Mouse (Mus musculus) embryonic stem cell, embryonic (primary cell): ENCODE data around the gene Kpna4.
"Not testable (repeated sequence)": the region's sequence is repeated elsewhere in the genome, so short reads cannot be mapped to it uniquely, and the experiment has no call there.

ENCODE experiments used
- CTCF ChIA-PET, 4 experiments: fragments of 300-600 bp in 2 of 4; fragments of 350-600 bp in 2 of 4; sonication (Branson Sonifier 250); formaldehyde crosslinking; loops; one replicate each; lab custom pipeline; 2022; ENCODE audit warnings: inconsistent platforms in 2 of 4; lab: Charles Lee
- POLR2A ChIA-PET, 4 experiments: fragments of 300-600 bp in 2 of 4; fragments of 350-600 bp in 2 of 4; sonication (Branson Sonifier 250); formaldehyde crosslinking; loops; one replicate each; lab custom pipeline; 2022; ENCODE audit warnings: antibody characterized with exemption in 4 of 4, inconsistent platforms in 1 of 4; lab: Charles Lee

Gene Kpna4

DNA sequence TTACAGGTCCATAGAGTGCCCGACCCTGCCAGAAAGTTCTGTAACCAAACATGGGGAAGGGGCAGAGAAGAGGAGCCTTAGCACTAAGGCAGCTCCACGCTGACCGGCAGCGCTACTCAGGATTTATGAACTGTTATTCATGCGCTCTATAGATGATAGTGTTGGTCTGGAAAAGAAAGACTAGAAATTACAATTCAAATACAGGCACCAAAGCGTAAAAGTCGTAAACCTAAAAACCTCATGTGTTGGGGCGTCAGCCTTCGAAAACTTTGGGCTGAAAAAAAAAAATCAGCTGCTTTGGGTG is 81.6 kb downstream of the Kpna4 start:
- ChIA-PET CTCF (interaction anchor here in 3 of 4 experiments (0.7 to 1.7 kb wide), 4 partner anchors 19 to 328 kb away, joined by 3 to 4 read pairs (median 4); no protein-coding TSS in a partner anchor), POLR2A (interaction anchor here (0.5 to 14.1 kb wide), 61 partner anchors 10 to 710 kb away, joined by 3 to 256 read pairs (median 4); partner anchors contain the start of genes Ift80 (in 2 of the 4), Kpna4 (in 2 of the 4), Ppm1l (in 2 of the 4) and Smc4 (in 2 of the 4))

DNA sequence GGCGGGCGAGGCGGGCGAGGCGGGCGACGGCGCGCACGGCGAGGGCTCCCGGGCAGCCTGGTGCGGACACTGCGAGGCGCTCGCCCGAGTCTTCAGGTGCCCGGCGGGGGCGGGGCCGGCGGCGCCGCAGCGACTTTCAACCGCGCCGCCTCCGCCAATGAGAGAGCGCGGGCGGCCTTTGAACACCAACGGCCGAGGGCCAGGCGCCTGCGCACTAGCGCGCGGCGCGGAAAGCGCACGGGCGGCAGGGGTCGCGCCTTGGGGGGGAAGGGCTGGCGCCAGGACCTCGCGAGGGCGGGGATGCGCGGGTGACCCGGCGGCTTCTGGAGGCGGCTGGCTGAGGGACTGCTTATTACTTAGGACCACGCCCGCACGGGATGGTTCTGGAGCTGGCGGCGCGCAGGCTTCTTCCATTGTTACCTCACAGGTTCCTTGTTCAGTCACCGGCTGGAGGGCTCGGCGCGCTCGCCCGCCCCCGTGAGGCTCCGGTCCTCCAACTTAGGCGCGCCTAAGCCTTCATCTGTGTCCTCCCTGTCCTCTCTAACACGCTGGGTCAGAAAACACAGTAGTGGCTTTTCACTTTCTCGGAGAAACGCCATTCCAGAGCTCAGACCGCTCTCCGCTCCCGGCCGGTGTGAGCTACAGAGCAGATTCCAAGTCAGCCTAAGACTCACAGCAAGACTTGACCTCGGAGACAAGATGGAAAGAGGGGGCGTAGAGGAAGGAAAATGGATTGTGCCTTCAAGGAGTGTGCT is 82.1 kb downstream of the Kpna4 start, which contains the start of gene Trim59:
Gene Trim59, minus strand, starts transcription at position 111 of the 755 bp plus-strand sequence.
- ChIA-PET CTCF (interaction anchor here in 2 of 4 experiments (1.0 to 1.7 kb wide), 3 partner anchors 25 to 328 kb away, joined by 4 read pairs; no protein-coding TSS in a partner anchor), POLR2A (interaction anchor here (0.5 to 14.1 kb wide), 58 partner anchors 9 to 710 kb away, joined by 3 to 256 read pairs (median 4); partner anchors contain the start of genes Ift80 (in 2 of the 4), Kpna4 (in 2 of the 4), Ppm1l (in 2 of the 4) and Smc4 (in 2 of the 4))

DNA sequence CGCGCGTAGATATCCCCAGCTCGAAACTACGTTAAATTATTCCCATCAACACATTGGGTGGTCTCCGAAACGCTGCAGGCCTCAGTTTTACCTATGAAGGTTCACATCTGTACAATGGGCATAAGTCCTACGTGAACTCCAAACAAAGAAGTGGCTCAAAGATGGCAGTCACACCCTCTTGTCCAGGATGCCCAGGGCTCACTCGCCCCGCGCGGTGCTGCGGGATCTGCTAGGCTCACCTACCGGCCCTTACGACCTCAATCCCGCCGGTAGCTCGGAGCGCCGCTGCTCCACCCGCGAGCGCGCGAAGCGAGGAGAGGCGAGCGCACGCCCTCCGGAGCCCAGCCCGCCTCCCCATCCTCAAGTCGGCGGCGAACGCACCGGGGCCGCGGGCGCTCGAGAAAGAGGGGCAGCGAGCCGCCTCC is 82.7 kb downstream of the Kpna4 start:
- ChIA-PET POLR2A (interaction anchor here in 3 of 4 experiments (0.8 to 14.1 kb wide), 26 partner anchors 9 to 272 kb away, joined by 3 to 256 read pairs (median 6); partner anchors contain the start of genes Ift80 (in 2 of the 3), Smc4 (in 2 of the 3), Kpna4 (in 1 of the 3) and Ppm1l (in 1 of the 3)), CTCF (interaction anchor here in 1 of 4 experiments (1.0 kb wide), 1 partner anchor 24 kb away, joined by 5 read pairs; no protein-coding TSS in a partner anchor)

DNA sequence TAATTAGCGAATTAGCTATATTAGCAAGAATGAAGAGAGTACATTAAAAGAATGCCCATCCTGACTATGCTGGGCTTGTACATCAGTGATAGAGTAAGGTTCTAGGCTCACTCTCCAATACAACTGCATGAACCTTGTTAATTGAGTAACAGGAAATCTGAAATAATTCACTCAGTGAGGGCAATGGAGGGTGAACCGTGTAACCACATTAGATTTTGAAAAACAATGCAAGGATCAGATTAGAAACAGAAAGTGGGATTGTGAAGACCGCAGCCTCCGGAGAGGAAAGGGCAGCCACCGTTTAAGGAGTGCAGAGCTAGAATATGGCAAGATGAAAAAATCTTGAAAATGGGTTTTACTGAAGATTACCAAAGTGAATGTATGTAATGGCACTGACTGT is 85.6 kb downstream of the Kpna4 start:
- POLR2A ChIA-PET, result interaction anchor here in 3 of 4 experiments (0.7 to 14.1 kb wide), 8 partner anchors 13 to 75 kb away, joined by 3 to 256 read pairs (median 3); no protein-coding TSS in a partner anchor
- CTCF ChIA-PET, result interaction anchor here in 1 of 4 experiments (0.7 kb wide), 1 partner anchor 21 kb away, joined by 3 read pairs; no protein-coding TSS in a partner anchor

DNA sequence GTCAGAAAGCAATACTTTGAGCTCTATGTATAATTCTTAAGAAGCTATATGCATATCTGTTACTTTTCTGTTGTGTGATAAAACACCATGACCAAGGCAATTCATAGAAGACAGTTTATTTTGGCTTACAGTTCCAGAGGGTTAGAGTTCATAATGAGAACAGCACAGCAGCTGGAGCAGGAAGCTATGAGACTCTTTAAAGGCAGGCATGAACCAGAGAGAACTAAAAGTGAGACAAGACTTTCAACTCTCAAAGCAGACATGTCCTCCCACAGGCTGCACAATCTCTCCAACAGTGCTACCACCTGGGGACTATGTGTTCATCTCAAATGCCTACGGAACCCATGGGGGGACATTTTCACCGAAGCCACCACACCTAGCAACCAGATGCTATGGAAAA is 86.8 kb downstream of the Kpna4 start:
- ChIA-PET CTCF (interaction anchor here in 3 of 4 experiments (0.5 to 0.7 kb wide), 4 partner anchors 10 to 1698 kb away, joined by 3 to 5 read pairs (median 4); no protein-coding TSS in a partner anchor), POLR2A (interaction anchor here in 3 of 4 experiments (0.6 to 14.1 kb wide), 16 partner anchors 8 to 1066 kb away, joined by 3 to 256 read pairs (median 3); partner anchors contain the start of genes Ift80 (in 1 of the 3) and Smc4 (in 1 of the 3))

DNA sequence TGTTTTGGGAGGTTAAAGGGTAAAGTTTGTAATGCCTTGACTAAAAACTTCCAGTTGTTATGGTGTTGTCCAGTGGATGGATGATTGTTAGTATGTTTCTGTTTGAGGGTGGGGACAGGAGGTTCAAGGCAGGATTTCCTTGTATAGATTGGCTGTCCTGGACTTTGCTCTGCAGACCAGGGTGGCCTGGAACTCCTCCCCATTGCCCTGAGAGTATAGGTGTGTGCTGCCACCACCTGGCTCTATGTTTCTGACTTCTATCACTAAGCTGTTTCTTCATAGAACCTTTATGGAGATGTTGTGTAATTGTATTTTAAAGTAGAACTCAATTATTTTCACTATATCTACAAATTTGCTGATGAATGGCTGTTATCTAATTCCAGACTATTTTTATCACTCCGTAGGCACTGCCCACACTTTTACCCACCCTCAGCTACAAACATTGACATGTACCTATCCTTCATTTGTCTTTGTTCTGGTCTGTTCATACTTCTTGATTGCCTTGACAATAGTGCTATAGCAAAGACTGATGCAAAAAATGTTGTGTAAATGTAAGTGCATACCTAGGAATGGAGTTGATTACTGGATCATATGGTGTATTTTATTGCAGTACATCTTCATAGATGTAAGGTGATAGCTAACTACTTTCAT is 100.7 kb downstream of the Kpna4 start:
- POLR2A ChIA-PET, result interaction anchor here in 3 of 4 experiments (0.6 to 16.5 kb wide), 12 partner anchors 9 to 319 kb away, joined by 3 to 256 read pairs (median 4); partner anchors contain the start of genes Kpna4 (in 1 of the 3), Smc4 (in 1 of the 3) and Trim59 (in 1 of the 3)
- CTCF ChIA-PET, result interaction anchor here in 1 of 4 experiments (0.5 kb wide), 1 partner anchor 19 kb away, joined by 3 read pairs; no protein-coding TSS in a partner anchor

DNA sequence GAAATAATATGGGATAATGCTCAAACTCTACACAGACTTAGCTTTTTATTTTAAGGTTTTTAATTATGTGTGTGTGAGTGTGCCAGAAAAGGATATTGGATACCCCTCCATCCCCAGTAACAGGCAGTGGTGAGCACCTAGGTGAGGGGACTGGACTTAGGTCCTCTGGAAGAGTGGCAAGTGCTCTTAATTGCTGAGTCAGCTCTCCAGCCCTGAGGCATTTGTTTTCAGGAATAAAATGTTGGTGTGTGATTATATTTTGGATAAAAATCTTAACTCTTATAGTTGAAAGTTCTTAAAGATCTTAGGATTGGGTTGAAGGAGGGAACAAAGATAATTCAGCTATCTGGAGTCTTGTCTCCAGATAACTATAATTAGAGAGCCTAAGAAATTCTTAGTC is 106.1 kb downstream of the Kpna4 start:
- ChIA-PET CTCF (interaction anchor here (0.7 to 1.3 kb wide), 17 partner anchors 9 to 964 kb away, joined by 3 to 8 read pairs (median 3); partner anchors contain the start of genes Ift80 (in 1 of the 4) and Smc4 (in 1 of the 4)), POLR2A (interaction anchor here (0.6 to 16.5 kb wide), 20 partner anchors 8 to 732 kb away, joined by 3 to 256 read pairs (median 6); partner anchors contain the start of genes Ift80 (in 2 of the 4), Smc4 (in 2 of the 4) and Trim59 (in 1 of the 4))

DNA sequence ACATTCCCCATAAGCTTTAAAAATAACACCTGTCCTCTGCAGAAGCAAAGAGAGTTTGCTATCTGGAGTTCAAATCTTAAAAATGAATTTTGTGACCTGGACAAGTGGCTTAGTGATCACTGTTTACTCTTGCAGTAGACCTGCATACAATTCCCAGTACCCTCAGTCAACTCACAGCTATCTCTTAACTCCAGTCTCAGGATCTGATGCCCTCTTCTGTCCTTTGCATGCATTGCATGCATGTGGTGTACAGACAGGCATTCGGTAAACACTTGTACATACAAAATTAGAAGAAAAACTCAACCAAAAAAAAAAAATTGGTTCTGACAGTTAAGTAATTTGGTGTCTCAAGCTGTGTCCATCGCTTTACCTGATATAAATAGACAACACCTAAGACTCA is 106.6 kb downstream of the Kpna4 start:
- POLR2A ChIA-PET, result interaction anchor here (0.6 to 16.5 kb wide), 24 partner anchors 9 to 733 kb away, joined by 3 to 256 read pairs (median 4); partner anchors contain the start of genes Ift80 (in 2 of the 4), Smc4 (in 2 of the 4) and Trim59 (in 1 of the 4)
- CTCF ChIA-PET, result interaction anchor here (0.5 to 1.3 kb wide), 23 partner anchors 9 to 1589 kb away, joined by 3 to 8 read pairs (median 4); partner anchors contain the start of genes Ift80 (in 1 of the 4) and Smc4 (in 1 of the 4)

DNA sequence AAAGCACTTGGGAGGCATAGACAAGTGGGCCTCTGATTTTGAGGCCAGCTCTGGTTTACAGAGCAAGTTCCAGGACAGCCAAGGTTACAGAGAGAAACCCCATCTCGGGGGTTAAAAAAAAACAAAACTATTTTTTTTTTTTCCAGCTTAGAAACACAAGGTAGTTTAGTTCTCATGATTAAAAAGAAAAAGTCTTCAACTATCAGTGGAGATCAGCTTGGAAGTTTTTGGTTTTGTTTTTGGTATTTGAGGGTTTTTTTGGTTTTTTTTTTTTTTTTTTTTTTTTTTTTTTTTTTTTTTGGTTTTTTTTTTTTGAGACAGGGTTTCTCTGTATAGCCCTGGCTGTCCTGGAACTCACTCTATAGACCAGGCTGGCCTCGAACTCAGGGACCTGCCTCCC is 108.3 kb downstream of the Kpna4 start:
- POLR2A ChIA-PET, result interaction anchor here (0.6 to 16.5 kb wide), 23 partner anchors 9 to 575 kb away, joined by 3 to 256 read pairs (median 4); partner anchors contain the start of genes Smc4 (in 2 of the 4), Ift80 (in 1 of the 4) and Trim59 (in 1 of the 4)
- CTCF ChIA-PET, result not testable (repeated sequence)

DNA sequence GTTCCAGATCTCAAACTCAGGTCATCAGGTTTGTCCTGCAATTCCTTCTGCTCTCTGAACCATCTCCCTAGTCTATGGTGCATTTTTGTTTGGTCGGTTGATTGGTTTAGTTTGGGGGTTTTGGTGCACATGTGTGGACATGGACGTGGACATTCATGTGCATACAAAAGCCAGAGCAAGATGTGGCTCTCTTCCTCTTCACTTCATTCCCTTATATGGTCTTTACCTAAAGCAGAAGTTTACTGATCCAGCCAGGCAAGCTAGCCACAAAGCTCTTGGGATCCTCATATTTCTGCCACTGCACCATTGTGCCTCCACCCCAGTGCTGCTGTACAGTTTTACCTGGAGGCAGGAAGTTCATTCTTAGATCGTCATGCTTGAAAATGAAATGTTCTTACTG is 109.7 kb downstream of the Kpna4 start:
- CTCF ChIA-PET, result no interaction called here
- POLR2A ChIA-PET, result interaction anchor here in 3 of 4 experiments (0.8 to 16.5 kb wide), 9 partner anchors 8 to 28 kb away, joined by 3 to 256 read pairs (median 5); partner anchors contain the start of genes Smc4 (in 2 of the 3), Ift80 (in 1 of the 3) and Trim59 (in 1 of the 3)
